Mouse (Mus musculus): ENCODE data around the gene Strbp. TPM values are rescaled to one million over a fixed set of nuclear protein-coding genes. Genes with fewer than 3 reads are reported as not detected.

The Strbp gene
- polyA plus RNA-seq, 1 experiment from 2014 or later: 42.4 TPM

DNA sequence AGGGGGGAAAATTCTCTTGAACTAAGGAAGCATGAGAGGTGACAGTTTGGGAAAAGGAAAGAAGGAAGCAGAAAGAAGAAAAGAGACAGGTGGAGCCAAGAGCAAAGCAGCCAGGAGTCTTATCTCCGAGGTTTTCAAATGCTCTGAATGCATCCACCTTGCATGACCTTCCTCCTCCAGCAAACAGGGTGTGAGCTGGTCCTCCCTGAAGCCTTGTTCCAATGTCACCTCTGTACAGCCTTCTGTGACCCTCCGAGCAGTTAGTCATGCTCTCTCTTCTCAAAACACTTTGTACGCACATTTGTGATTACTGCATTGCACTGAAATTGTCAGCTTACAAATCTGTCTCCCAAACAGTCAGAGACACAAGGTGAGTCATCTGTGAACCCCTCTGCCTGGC is 9.4 kb upstream of the Strbp start:
- Histone ChIP-seq H3K4me1 (ENCODE audit: control insufficient read depth, insufficient read depth, low read length) (no peaks in the 10 kb centered on the region), H3K27me3 (ENCODE audit: control insufficient read depth, insufficient read depth, low read length) (no peaks in the 10 kb centered on the region), H3K36me3 (ENCODE audit: control insufficient read depth, insufficient read depth, low read length) (no peaks in the 10 kb centered on the region), H3K4me2 (replicated peaks; ENCODE audit: low read depth, low read length) (no peak overlapping the region), H3K9ac (replicated peaks; ENCODE audit: low read depth, low read length) (no peak overlapping the region), H3K9me3 (ENCODE audit: control insufficient read depth, low read depth, low read length) (no peaks in the 10 kb centered on the region), H3K27ac (ENCODE audit: low read length) (no peak overlapping the region), H3K4me3 (ENCODE audit: low read depth, low read length) (no peak overlapping the region)
- no peak for ATAC-seq (ENCODE audit: insufficient number of reproducible peaks, insufficient read depth, low FRiP score, low read depth)
- 65% methylated on average over 3 of the region's 3 CpGs for WGBS

DNA sequence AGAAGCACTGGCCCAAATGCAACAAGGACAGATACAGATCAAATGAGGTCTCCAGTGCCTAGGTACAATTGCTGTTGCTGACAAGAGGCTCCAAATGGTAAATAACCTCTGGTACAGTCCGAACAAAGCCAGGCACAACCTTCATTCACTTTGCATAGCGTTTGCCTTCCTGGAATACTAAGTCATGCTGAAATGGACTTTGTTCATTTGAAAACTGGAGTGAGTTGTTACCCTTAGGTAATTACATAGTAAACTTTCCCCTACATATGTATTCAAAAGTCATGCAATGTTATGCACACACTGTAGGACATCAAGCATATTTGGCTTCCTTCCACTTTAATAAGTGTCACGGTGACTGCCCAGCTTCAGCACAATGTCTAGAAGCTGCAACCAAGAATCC is 5.2 kb upstream of the Strbp start:
- Histone ChIP-seq H3K4me1 (ENCODE audit: control insufficient read depth, insufficient read depth, low read length) (no peaks in the 10 kb centered on the region), H3K27me3 (ENCODE audit: control insufficient read depth, insufficient read depth, low read length) (no peaks in the 10 kb centered on the region), H3K4me2 (replicated peaks; ENCODE audit: low read depth, low read length) (no peak overlapping the region), H3K36me3 (ENCODE audit: control insufficient read depth, insufficient read depth, low read length) (no peaks in the 10 kb centered on the region), H3K9ac (replicated peaks; ENCODE audit: low read depth, low read length) (no peak overlapping the region), H3K9me3 (ENCODE audit: control insufficient read depth, low read depth, low read length) (no peaks in the 10 kb centered on the region), H3K27ac (ENCODE audit: low read length) (no peak overlapping the region), H3K4me3 (ENCODE audit: low read depth, low read length) (no peak overlapping the region)
- WGBS: 87% methylated on average over 3 of the region's 3 CpGs
- no peak for ATAC-seq (ENCODE audit: insufficient number of reproducible peaks, insufficient read depth, low FRiP score, low read depth)

DNA sequence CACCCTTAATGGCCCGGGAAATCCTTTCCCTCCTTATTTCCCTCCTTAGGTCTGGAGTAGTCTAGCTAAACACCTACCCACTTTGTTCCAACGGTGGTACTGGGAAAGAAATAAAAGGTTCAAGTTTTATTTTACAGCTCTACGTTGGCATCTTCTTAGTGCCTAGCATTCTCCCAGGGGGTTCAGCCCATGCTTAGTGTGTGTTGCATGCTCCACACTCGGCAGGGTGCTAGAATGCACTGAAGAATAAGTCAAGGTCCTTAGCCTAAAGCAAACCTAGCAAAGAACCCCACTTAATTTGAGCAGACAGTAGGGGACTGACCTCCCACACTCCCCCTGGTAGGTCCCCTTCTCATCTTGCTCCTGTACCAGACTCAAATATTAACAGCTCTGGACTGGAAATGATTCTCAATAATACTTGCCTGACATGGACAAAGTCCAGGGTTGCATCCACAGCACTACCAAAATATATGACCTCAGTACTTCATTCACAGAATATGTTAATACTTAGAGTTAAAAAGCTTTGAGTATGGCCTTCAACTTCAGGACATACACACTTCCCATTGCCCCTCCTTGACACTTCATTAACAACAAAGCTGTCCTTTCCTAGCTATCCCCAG is 592 bp upstream of the Strbp start:
- 20% methylated on average over 4 of the region's 4 CpGs for WGBS
- Histone ChIP-seq H3K4me2 (replicated peaks; ENCODE audit: low read depth, low read length) (peak overlapping the region; percentile 75), H3K27ac (ENCODE audit: low read length) (no peak overlapping the region; the same call in 1 of the 2 replicates), H3K9me3 (ENCODE audit: control insufficient read depth, low read depth, low read length) (no peaks in the 10 kb centered on the region), H3K27me3 (ENCODE audit: control insufficient read depth, insufficient read depth, low read length) (no peaks in the 10 kb centered on the region), H3K4me3 (ENCODE audit: low read depth, low read length) (peak overlapping the region; percentile 92), H3K9ac (replicated peaks; ENCODE audit: low read depth, low read length) (peak overlapping the region; percentile 81; the same call in 1 of the 2 replicates), H3K36me3 (ENCODE audit: control insufficient read depth, insufficient read depth, low read length) (no peaks in the 10 kb centered on the region), H3K4me1 (ENCODE audit: control insufficient read depth, insufficient read depth, low read length) (0 out of 2 replicates have a peak, but pooled peaks cover 4% of the 10 kb centered on the region)
- ATAC-seq (ENCODE audit: insufficient number of reproducible peaks, insufficient read depth, low FRiP score, low read depth): no peak

DNA sequence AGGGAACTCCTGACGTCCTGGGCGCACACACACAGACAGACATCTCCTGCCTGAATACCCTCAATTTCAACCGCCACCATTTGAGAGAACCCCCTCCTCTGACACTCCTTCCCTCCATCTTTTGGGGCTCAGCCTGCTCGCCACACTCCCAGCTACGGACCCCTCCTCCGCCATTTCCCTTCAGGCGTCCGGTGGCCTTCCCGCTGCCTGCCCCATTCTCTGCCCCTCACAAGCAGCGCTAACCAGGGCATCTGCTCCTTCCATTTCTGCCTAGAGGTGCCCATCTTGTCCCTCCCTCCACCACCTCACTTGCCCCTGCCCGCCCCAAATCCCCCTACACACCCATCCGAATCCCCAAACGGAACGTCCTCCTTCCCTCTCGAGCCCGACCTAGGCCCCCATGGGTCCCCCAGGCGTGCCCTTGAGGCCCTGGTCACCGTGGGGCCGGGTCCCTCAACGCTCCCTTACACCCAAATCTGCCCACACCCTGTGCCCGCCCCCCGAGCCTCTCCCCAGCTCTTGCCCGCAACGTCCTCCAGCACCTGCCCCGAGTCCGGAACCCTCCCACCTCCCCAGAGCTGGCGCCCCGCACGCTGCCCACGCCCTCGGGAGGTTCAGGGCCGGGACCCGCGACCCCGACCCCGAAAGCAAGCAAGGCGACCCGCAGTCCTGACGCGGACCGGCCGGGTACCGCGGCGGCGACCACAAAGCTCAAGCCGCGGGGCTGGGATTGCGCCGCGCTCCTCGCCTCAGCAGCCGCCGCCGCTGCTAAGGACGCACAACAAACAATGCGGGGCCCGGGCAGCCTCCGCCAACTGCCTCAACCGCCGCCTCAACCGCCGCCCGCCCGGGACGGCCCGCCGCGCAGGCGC is 1.1 kb downstream of the Strbp start:
- Histone ChIP-seq H3K9me3 (ENCODE audit: control insufficient read depth, low read depth, low read length) (no peaks in the 10 kb centered on the region), H3K4me1 (ENCODE audit: control insufficient read depth, insufficient read depth, low read length) (0 out of 2 replicates have a peak, but pooled peaks cover 4% of the 10 kb centered on the region), H3K9ac (replicated peaks; ENCODE audit: low read depth, low read length) (peak overlapping the region; percentile 81), H3K4me2 (replicated peaks; ENCODE audit: low read depth, low read length) (peak overlapping the region; percentile 88), H3K27me3 (ENCODE audit: control insufficient read depth, insufficient read depth, low read length) (no peaks in the 10 kb centered on the region), H3K27ac (ENCODE audit: low read length) (peak overlapping the region; percentile 79), H3K36me3 (ENCODE audit: control insufficient read depth, insufficient read depth, low read length) (no peaks in the 10 kb centered on the region), H3K4me3 (ENCODE audit: low read depth, low read length) (peak overlapping the region; percentile 92)
- WGBS: under 1% methylated on average over 64 of the region's 70 CpGs
- peak; percentile 18; the same call in 1 of the 2 replicates for ATAC-seq (ENCODE audit: insufficient number of reproducible peaks, insufficient read depth, low FRiP score, low read depth)

DNA sequence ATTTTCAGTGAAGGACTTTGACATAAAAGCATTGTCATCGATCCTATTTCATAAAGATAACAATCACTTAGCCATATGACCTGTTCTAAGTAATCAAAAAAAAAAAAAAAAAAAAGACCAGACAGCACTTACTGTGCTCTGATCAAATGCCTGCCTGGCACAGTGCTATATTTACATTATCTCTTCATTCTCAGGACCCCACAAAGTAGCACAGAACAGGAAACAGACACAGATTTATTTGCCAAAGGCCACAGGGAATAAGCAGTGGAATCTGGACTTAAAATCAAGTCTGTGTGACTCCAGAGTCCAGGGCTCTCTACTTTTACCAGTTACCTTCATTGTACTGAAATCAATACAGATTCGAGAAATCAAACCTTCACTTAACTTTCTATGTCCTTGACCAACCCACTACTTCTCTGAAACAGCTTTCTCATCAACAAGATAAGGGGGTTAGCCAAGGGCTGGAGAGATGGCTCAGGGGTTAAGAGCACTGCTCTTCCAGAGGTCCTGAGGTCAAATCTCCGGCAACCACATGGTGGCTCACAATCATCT is 14.5 kb downstream of the Strbp start:
- H3K4me2 ChIP-seq (replicated peaks; ENCODE audit: low read depth, low read length): no peak overlapping the region
- H3K9me3 ChIP-seq (ENCODE audit: control insufficient read depth, low read depth, low read length): no peaks in the 10 kb centered on the region
- no peaks in the 10 kb centered on the region for H3K4me1 ChIP-seq (ENCODE audit: control insufficient read depth, insufficient read depth, low read length)
- no peak for ATAC-seq (ENCODE audit: insufficient number of reproducible peaks, insufficient read depth, low FRiP score, low read depth)
- H3K9ac ChIP-seq (replicated peaks; ENCODE audit: low read depth, low read length): no peak overlapping the region
- H3K27me3 ChIP-seq (ENCODE audit: control insufficient read depth, insufficient read depth, low read length): no peaks in the 10 kb centered on the region
- no peaks in the 10 kb centered on the region for H3K36me3 ChIP-seq (ENCODE audit: control insufficient read depth, insufficient read depth, low read length)
- WGBS: 48% methylated on average over 3 of the region's 3 CpGs
- H3K27ac ChIP-seq (ENCODE audit: low read length): no peak overlapping the region
- H3K4me3 ChIP-seq (ENCODE audit: low read depth, low read length): no peak overlapping the region

DNA sequence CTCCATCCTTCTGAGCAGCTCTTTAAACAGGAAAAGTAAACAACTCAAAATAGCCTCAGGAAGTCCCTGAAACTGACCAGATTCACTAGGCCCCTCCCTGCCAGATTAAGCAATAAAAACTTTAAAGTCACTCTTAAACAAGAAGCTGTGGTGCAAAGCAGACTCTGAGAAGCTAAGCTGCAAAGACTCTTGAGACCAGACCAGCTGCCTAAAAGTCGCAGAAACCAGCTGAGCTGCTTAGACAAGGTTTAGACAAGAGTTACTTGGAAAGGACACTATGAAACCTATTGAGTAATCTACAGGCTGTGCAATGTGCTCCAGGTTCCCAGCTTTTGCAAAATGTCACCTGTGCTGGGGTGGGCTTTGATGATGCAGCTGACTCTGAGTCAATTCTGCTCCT is 16.6 kb downstream of the Strbp start:
- Histone ChIP-seq H3K27me3 (ENCODE audit: control insufficient read depth, insufficient read depth, low read length) (no peaks in the 10 kb centered on the region), H3K4me2 (replicated peaks; ENCODE audit: low read depth, low read length) (no peak overlapping the region), H3K9me3 (ENCODE audit: control insufficient read depth, low read depth, low read length) (no peaks in the 10 kb centered on the region), H3K4me1 (ENCODE audit: control insufficient read depth, insufficient read depth, low read length) (no peaks in the 10 kb centered on the region), H3K9ac (replicated peaks; ENCODE audit: low read depth, low read length) (no peak overlapping the region), H3K36me3 (ENCODE audit: control insufficient read depth, insufficient read depth, low read length) (no peaks in the 10 kb centered on the region), H3K27ac (ENCODE audit: low read length) (no peak overlapping the region), H3K4me3 (ENCODE audit: low read depth, low read length) (no peak overlapping the region)
- 92% methylated on average over 1 of the region's 1 CpGs for WGBS
- no peak for ATAC-seq (ENCODE audit: insufficient number of reproducible peaks, insufficient read depth, low FRiP score, low read depth)

DNA sequence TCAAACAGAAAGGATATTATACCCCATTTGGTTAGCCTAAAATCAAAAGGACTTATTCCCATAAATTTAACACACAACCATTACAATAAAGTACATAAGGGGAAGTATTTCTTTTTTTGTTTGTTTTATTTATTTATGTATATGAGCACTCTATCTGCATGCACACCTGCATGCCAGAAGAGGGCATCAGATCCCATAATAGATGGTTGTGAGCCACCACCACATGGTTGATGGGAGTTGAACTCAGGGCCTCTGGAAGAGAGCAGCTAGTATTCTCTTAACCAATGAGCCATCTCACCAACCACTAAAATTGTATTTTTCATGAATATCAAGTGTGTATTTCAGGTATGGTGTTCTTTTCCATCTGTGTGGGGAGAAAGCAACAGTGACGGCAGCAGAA is 18.8 kb downstream of the Strbp start:
- no peak overlapping the region for H3K4me2 ChIP-seq (replicated peaks; ENCODE audit: low read depth, low read length)
- no peaks in the 10 kb centered on the region for H3K9me3 ChIP-seq (ENCODE audit: control insufficient read depth, low read depth, low read length)
- no peak for ATAC-seq (ENCODE audit: insufficient number of reproducible peaks, insufficient read depth, low FRiP score, low read depth)
- H3K4me3 ChIP-seq (ENCODE audit: low read depth, low read length): no peak overlapping the region
- no peaks in the 10 kb centered on the region for H3K27me3 ChIP-seq (ENCODE audit: control insufficient read depth, insufficient read depth, low read length)
- H3K9ac ChIP-seq (replicated peaks; ENCODE audit: low read depth, low read length): no peak overlapping the region
- WGBS: 88% methylated on average over 1 of the region's 1 CpGs
- no peaks in the 10 kb centered on the region for H3K4me1 ChIP-seq (ENCODE audit: control insufficient read depth, insufficient read depth, low read length)
- no peaks in the 10 kb centered on the region for H3K36me3 ChIP-seq (ENCODE audit: control insufficient read depth, insufficient read depth, low read length)
- no peak overlapping the region for H3K27ac ChIP-seq (ENCODE audit: low read length)

DNA sequence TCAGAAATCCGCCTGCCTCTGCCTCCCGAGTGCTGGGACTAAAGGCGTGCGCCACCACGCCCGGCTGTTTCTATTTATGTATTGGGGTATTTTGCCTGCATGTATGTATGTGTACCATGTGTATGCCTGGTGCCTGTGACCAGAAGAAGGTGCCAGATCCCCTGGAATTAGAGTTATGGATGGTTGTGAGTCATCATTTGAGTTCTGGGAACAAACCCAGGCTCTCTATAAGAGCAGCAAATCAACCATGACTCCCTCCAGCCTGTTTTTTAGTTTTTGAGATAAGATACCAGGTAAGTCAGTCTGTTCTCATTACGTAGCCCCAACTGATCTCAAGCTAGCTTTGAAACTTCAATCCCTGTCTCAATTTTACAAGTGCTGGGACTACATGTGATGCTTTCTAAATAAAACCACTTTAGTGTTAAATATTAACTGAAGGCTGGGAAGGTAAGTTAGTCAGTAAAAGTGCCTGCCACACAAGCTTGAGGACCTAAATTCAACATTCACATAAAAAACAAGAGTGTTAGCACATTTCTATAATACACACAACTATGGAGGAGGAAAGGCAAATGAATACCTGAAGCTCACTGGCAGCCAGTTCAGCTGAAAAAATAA is 21.4 kb downstream of the Strbp start:
- H3K36me3 ChIP-seq (ENCODE audit: control insufficient read depth, insufficient read depth, low read length): no peaks in the 10 kb centered on the region
- H3K27ac ChIP-seq (ENCODE audit: low read length): no peak overlapping the region
- WGBS: 94% methylated on average over 7 of the region's 7 CpGs
- ATAC-seq (ENCODE audit: insufficient number of reproducible peaks, insufficient read depth, low FRiP score, low read depth): no peak
- H3K27me3 ChIP-seq (ENCODE audit: control insufficient read depth, insufficient read depth, low read length): no peaks in the 10 kb centered on the region
- no peak overlapping the region for H3K9ac ChIP-seq (replicated peaks; ENCODE audit: low read depth, low read length)
- H3K9me3 ChIP-seq (ENCODE audit: control insufficient read depth, low read depth, low read length): no peaks in the 10 kb centered on the region
- H3K4me1 ChIP-seq (ENCODE audit: control insufficient read depth, insufficient read depth, low read length): no peaks in the 10 kb centered on the region
- no peak overlapping the region for H3K4me3 ChIP-seq (ENCODE audit: low read depth, low read length)
- no peak overlapping the region for H3K4me2 ChIP-seq (replicated peaks; ENCODE audit: low read depth, low read length)

Measured in stomach, embryonic 14.5 days (tissue).